Mouse (Mus musculus): ENCODE results near the gene Casp3. TPM values are rescaled to one million over a fixed set of nuclear protein-coding genes. Genes with fewer than 3 reads are reported as not detected.

The Casp3 gene
- polyA plus RNA-seq, 1 experiment from 2014 or later: 69.4 TPM

- no peaks in the 10 kb centered on the region; the same call in 1 of the 2 replicates for H3K36me3 ChIP-seq (ENCODE audit: control insufficient read depth, insufficient read depth, low read length)
- no peak overlapping the region for H3K4me2 ChIP-seq (replicated peaks; ENCODE audit: low read depth, low read length)
- no peak for ATAC-seq (ENCODE audit: low FRiP score, low TSS enrichment)
- no peak overlapping the region for H3K27ac ChIP-seq (ENCODE audit: low read depth, low read length)
- no peaks in the 10 kb centered on the region for H3K9me3 ChIP-seq (ENCODE audit: control insufficient read depth, low read length)
- H3K9ac ChIP-seq (ENCODE audit: low read depth, low read length): no peak overlapping the region
- no peaks in the 10 kb centered on the region for H3K27me3 ChIP-seq (ENCODE audit: control insufficient read depth, insufficient read depth, low read length)
- WGBS: 97% methylated on average over 5 of the region's 5 CpGs
- no peaks in the 10 kb centered on the region for H3K4me1 ChIP-seq (ENCODE audit: control insufficient read depth, insufficient read depth, low read length)
- no peak overlapping the region for H3K4me3 ChIP-seq (ENCODE audit: low read length)
Observed at GRCm38 (mm10) chr8:46598753-46599152, 18.3 kb upstream of the Casp3 start.

- no peaks in the 10 kb centered on the region for H3K27me3 ChIP-seq (ENCODE audit: control insufficient read depth, insufficient read depth, low read length)
- no peak overlapping the region for H3K4me3 ChIP-seq (ENCODE audit: low read length)
- no peak overlapping the region for H3K9ac ChIP-seq (ENCODE audit: low read depth, low read length)
- H3K4me2 ChIP-seq (replicated peaks; ENCODE audit: low read depth, low read length): no peak overlapping the region
- no peak for ATAC-seq (ENCODE audit: low FRiP score, low TSS enrichment)
- no peaks in the 10 kb centered on the region for H3K4me1 ChIP-seq (ENCODE audit: control insufficient read depth, insufficient read depth, low read length)
- no peak overlapping the region for H3K27ac ChIP-seq (ENCODE audit: low read depth, low read length)
- 94% methylated on average over 7 of the region's 7 CpGs for WGBS
- no peaks in the 10 kb centered on the region; the same call in 1 of the 2 replicates for H3K36me3 ChIP-seq (ENCODE audit: control insufficient read depth, insufficient read depth, low read length)
- H3K9me3 ChIP-seq (ENCODE audit: control insufficient read depth, low read length): no peaks in the 10 kb centered on the region
Observed at GRCm38 (mm10) chr8:46599314-46599904, 17.7 kb upstream of the Casp3 start.

GRCm38 (mm10) chr8:46600959-46601707 is 16.0 kb upstream of the Casp3 start:
- H3K4me2 ChIP-seq (replicated peaks; ENCODE audit: low read depth, low read length): no peak overlapping the region

DNA sequence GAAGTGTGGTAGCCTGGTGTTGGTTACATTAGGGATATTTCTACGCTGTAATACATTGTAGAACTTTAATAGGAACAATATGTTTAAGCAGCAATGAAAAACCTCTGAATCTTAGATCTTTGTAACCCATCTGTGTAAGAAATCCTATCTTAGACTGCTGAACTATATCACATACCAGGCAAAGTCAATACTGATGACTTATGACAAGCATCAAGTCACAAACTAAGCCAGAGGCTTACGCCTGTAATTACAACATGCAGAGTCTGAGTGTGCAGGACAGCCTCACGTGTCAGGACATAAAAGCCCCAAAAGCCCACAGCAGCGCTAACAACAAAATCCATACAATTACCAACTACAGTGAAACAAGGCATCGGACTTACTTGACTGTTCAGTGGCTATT is 13.5 kb upstream of the Casp3 start:
- no peak overlapping the region for H3K4me3 ChIP-seq (ENCODE audit: low read length)
- H3K4me2 ChIP-seq (replicated peaks; ENCODE audit: low read depth, low read length): no peak overlapping the region
- 0 out of 2 replicates have a peak, but pooled peaks cover 5% of the 10 kb centered on the region for H3K36me3 ChIP-seq (ENCODE audit: control insufficient read depth, insufficient read depth, low read length)
- H3K27me3 ChIP-seq (ENCODE audit: control insufficient read depth, insufficient read depth, low read length): no peaks in the 10 kb centered on the region
- ATAC-seq (ENCODE audit: low FRiP score, low TSS enrichment): no peak
- no peak overlapping the region for H3K9ac ChIP-seq (ENCODE audit: low read depth, low read length)
- no peaks in the 10 kb centered on the region for H3K4me1 ChIP-seq (ENCODE audit: control insufficient read depth, insufficient read depth, low read length)
- H3K9me3 ChIP-seq (ENCODE audit: control insufficient read depth, low read length): no peaks in the 10 kb centered on the region
- 89% methylated on average over 5 of the region's 5 CpGs for WGBS
- no peak overlapping the region for H3K27ac ChIP-seq (ENCODE audit: low read depth, low read length)

More at GRCm38 (mm10) chr8:46600959-46601707, 16.0 kb upstream of the Casp3 start:
- Histone ChIP-seq H3K4me3 (ENCODE audit: low read length) (no peak overlapping the region), H3K36me3 (ENCODE audit: control insufficient read depth, insufficient read depth, low read length) (no peaks in the 10 kb centered on the region), H3K27ac (ENCODE audit: low read depth, low read length) (no peak overlapping the region), H3K9ac (ENCODE audit: low read depth, low read length) (no peak overlapping the region), H3K27me3 (ENCODE audit: control insufficient read depth, insufficient read depth, low read length) (no peaks in the 10 kb centered on the region), H3K9me3 (ENCODE audit: control insufficient read depth, low read length) (no peaks in the 10 kb centered on the region), H3K4me1 (ENCODE audit: control insufficient read depth, insufficient read depth, low read length) (no peaks in the 10 kb centered on the region)
- no peak for ATAC-seq (ENCODE audit: low FRiP score, low TSS enrichment)
- WGBS: 54% methylated on average over 10 of the region's 10 CpGs

- ATAC-seq (ENCODE audit: low FRiP score, low TSS enrichment): no peak
- H3K9me3 ChIP-seq (ENCODE audit: control insufficient read depth, low read length): no peaks in the 10 kb centered on the region
- 85% methylated on average over 1 of the region's 1 CpGs for WGBS
Observed at GRCm38 (mm10) chr8:46606930-46607329, 10.2 kb upstream of the Casp3 start.

DNA sequence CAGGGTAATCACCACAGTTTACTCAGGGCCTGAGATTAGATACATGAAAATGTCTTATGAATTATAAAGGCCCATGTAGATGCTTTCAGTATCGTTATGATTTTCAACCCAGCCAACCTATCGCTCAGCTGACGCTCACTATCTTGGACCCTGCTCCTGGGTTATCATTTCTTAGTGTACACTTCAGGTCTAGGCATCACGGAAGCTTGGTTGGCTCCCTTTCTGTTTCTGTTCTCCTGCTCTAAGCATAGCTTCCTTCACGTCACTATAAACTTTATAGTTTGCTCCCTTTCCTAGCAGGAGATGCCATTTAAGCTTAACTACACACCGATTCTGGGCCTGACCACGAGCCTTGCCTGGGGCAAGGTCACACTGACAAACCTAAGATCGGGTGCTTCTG is 5.5 kb upstream of the Casp3 start:
- WGBS: 90% methylated on average over 8 of the region's 8 CpGs
- H3K4me3 ChIP-seq (ENCODE audit: low read length): no peak overlapping the region
- no peaks in the 10 kb centered on the region for H3K9me3 ChIP-seq (ENCODE audit: control insufficient read depth, low read length)
- H3K9ac ChIP-seq (ENCODE audit: low read depth, low read length): no peak overlapping the region
- peaks cover 13% of the 10 kb centered on the region; the same call in 1 of the 2 replicates for H3K36me3 ChIP-seq (ENCODE audit: control insufficient read depth, insufficient read depth, low read length)
- no peak overlapping the region for H3K4me2 ChIP-seq (replicated peaks; ENCODE audit: low read depth, low read length)
- H3K27ac ChIP-seq (ENCODE audit: low read depth, low read length): no peak overlapping the region
- no peak for ATAC-seq (ENCODE audit: low FRiP score, low TSS enrichment)
- H3K27me3 ChIP-seq (ENCODE audit: control insufficient read depth, insufficient read depth, low read length): no peaks in the 10 kb centered on the region
- H3K4me1 ChIP-seq (ENCODE audit: control insufficient read depth, insufficient read depth, low read length): no peaks in the 10 kb centered on the region

More at GRCm38 (mm10) chr8:46606930-46607329, 10.2 kb upstream of the Casp3 start:
- Histone ChIP-seq H3K9ac (ENCODE audit: low read depth, low read length) (no peak overlapping the region), H3K4me1 (ENCODE audit: control insufficient read depth, insufficient read depth, low read length) (no peaks in the 10 kb centered on the region), H3K36me3 (ENCODE audit: control insufficient read depth, insufficient read depth, low read length) (peaks cover 13% of the 10 kb centered on the region; the same call in 1 of the 2 replicates), H3K4me3 (ENCODE audit: low read length) (no peak overlapping the region), H3K27ac (ENCODE audit: low read depth, low read length) (no peak overlapping the region), H3K4me2 (replicated peaks; ENCODE audit: low read depth, low read length) (no peak overlapping the region), H3K27me3 (ENCODE audit: control insufficient read depth, insufficient read depth, low read length) (no peaks in the 10 kb centered on the region)

DNA sequence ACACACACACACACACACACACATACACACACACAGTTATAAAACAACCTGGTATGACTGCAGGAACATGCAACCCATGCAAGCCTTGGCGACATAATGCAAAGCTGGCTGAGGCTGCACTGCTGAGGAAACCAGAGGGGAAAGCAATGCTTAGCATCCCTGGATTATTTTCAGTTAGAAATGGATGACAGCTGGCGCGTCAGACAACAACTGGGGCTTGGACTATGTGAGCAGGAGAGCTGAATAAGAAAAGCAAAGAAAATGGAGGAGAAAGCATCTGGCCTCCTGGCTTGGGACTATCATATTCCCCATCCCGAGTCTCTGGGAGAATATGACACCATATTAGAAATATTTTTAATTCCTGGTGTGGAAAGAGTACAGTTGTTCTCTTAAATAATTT is 4.2 kb upstream of the Casp3 start:
- Histone ChIP-seq H3K27ac (ENCODE audit: low read depth, low read length) (no peak overlapping the region), H3K9me3 (ENCODE audit: control insufficient read depth, low read length) (no peaks in the 10 kb centered on the region), H3K9ac (ENCODE audit: low read depth, low read length) (no peak overlapping the region), H3K4me1 (ENCODE audit: control insufficient read depth, insufficient read depth, low read length) (no peaks in the 10 kb centered on the region), H3K4me2 (replicated peaks; ENCODE audit: low read depth, low read length) (no peak overlapping the region), H3K4me3 (ENCODE audit: low read length) (no peak overlapping the region), H3K36me3 (ENCODE audit: control insufficient read depth, insufficient read depth, low read length) (peaks cover 7% of the 10 kb centered on the region; the same call in 1 of the 2 replicates), H3K27me3 (ENCODE audit: control insufficient read depth, insufficient read depth, low read length) (no peaks in the 10 kb centered on the region)
- ATAC-seq (ENCODE audit: low FRiP score, low TSS enrichment): no peak
- WGBS: 75% methylated on average over 4 of the region's 4 CpGs

DNA sequence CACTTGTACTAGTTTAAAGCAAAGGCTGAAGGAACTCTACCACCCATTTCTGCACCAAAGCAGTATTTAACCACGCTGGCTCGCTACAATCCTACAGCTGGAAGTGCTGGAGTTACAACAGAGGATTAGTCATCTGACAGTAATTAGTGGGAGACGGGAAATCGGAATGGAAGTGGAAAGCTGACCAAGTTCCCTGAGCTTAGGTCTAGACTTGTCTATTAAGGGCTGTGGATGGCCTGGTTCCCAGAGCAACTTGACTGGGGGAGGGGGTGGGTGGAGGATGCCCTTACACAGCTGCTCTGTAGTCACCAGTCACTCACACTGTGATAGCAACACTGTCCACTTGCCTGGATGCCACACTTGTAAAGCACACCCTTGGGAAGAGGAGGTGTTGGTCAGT is 3.7 kb upstream of the Casp3 start:
- Histone ChIP-seq H3K27ac (ENCODE audit: low read depth, low read length) (no peak overlapping the region), H3K4me3 (ENCODE audit: low read length) (no peak overlapping the region), H3K9ac (ENCODE audit: low read depth, low read length) (no peak overlapping the region), H3K36me3 (ENCODE audit: control insufficient read depth, insufficient read depth, low read length) (peaks cover 7% of the 10 kb centered on the region; the same call in 1 of the 2 replicates), H3K4me1 (ENCODE audit: control insufficient read depth, insufficient read depth, low read length) (no peaks in the 10 kb centered on the region), H3K27me3 (ENCODE audit: control insufficient read depth, insufficient read depth, low read length) (no peaks in the 10 kb centered on the region), H3K9me3 (ENCODE audit: control insufficient read depth, low read length) (no peaks in the 10 kb centered on the region), H3K4me2 (replicated peaks; ENCODE audit: low read depth, low read length) (no peak overlapping the region)
- no peak for ATAC-seq (ENCODE audit: low FRiP score, low TSS enrichment)
- WGBS: 53% methylated on average over 4 of the region's 4 CpGs

GRCm38 (mm10) chr8:46615936-46616335 is 1.2 kb upstream of the Casp3 start:
- Histone ChIP-seq H3K27ac (ENCODE audit: low read depth, low read length) (no peak overlapping the region), H3K27me3 (ENCODE audit: control insufficient read depth, insufficient read depth, low read length) (no peaks in the 10 kb centered on the region), H3K4me2 (replicated peaks; ENCODE audit: low read depth, low read length) (no peak overlapping the region), H3K36me3 (ENCODE audit: control insufficient read depth, insufficient read depth, low read length) (0 out of 2 replicates have a peak, but pooled peaks cover 3% of the 10 kb centered on the region), H3K9ac (ENCODE audit: low read depth, low read length) (no peak overlapping the region), H3K9me3 (ENCODE audit: control insufficient read depth, low read length) (no peaks in the 10 kb centered on the region), H3K4me3 (ENCODE audit: low read length) (no peak overlapping the region), H3K4me1 (ENCODE audit: control insufficient read depth, insufficient read depth, low read length) (peaks cover 5% of the 10 kb centered on the region)
- 87% methylated on average over 8 of the region's 8 CpGs for WGBS
- no peak for ATAC-seq (ENCODE audit: low FRiP score, low TSS enrichment)
